Mouse (Mus musculus): Measurements from ENCODE around the gene Ctss.

DNA sequence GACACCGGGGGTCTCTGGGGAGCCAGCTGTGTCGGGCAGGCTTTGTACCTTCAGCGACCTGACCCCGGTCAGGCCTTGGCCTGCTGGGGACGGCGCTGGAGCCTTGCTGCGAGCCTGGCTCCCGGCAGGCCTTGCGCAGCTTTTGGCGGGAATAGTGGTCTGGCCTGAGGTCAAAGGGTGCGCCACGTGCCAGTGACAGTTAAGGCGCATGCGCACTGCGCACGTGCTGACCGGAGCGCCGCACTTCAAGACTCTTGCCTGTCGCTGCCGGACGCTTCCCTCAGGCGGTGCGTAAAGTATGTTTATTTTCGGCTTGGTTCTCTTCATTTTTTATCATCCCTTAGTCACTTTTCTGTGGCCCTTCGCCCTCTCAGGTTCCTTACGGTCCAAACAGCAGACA, 32.9 kb downstream of the Ctss start, which contains the start of gene Hormad1:
- TF ChIP-seq POLR2A (IDR thresholded peaks at IDR 0.05; ENCODE audit: borderline replicate concordance, extremely low read depth, low read depth, low read length) (no peak), CTCF (IDR thresholded peaks at IDR 0.05; ENCODE audit: insufficient read depth, low read length) (no peak)

All from lung, adult 2 months (tissue).